Mouse (Mus musculus) ES-E14 (cell line): ENCODE data around the gene 4932438A13Rik.

Source experiments
- CHD2 ChIP-seq: IDR thresholded peaks from 2 replicates; pipeline ENCODE4 v1.6.1; 2014; ENCODE audit warnings: mild to moderate bottlenecking, low read depth, low read length, inconsistent platforms
- HCFC1 ChIP-seq: IDR thresholded peaks from 2 replicates; pipeline ENCODE4 v1.6.1; 2012; ENCODE audit warnings: low read length, inconsistent platforms, borderline replicate concordance; ENCODE audit not compliant: insufficient read depth
- MAFK ChIP-seq: IDR thresholded peaks from 2 replicates; pipeline ENCODE4 v1.6.1; 2014; ENCODE audit warnings: mild to moderate bottlenecking, low read depth, low read length, inconsistent platforms; ENCODE audit not compliant: insufficient read depth
- ZC3H11A ChIP-seq: IDR thresholded peaks from 2 replicates; pipeline ENCODE4 v1.6.1; 2012; ENCODE audit warnings: low read depth, mild to moderate bottlenecking, inconsistent platforms, low read length, borderline replicate concordance
- ZNF384 ChIP-seq: IDR thresholded peaks from 2 replicates; pipeline ENCODE4 v1.6.1; 2012; ENCODE audit warnings: low read depth, low read length, inconsistent platforms

DNA sequence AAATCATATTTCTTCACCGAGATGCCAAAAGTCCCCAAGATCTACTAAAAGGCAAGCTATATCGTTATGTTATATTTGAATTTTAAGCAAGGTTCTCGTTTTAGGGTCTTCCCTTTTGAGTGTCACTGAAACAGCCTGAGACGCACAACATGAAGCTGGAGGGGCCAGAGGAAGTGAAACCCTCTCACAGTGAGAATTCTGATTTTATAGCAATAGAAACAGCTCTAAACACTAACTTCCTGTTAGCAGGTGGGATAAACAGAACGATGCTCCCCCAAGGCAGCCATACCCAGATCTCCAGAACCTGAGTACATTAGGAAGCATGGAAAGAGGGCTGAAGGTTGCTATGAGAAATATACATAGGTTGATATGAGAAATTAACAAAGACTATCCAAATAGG, 46.3 kb upstream of the 4932438A13Rik start:
- TF ChIP-seq MAFK = no peak
- no peak for TF ChIP-seq CHD2
- no peak for TF ChIP-seq HCFC1
- no peak for TF ChIP-seq ZC3H11A
- no peak for TF ChIP-seq ZNF384
